Comparison of ENCODE assay signal across 21 mouse cellular contexts in genomic region chr3:122186975-122187374, GRCm38 (mm10). TPM values are rescaled to one million over a fixed set of nuclear protein-coding genes. Genes with fewer than 3 reads are reported as not detected.
DNase-seq lines count a peak whose midpoint lies in the region; ATAC-seq and TF ChIP-seq lines count a peak whose summit lies in the region.
"Had no signal": no experiment of that assay in that cellular context is flagged by ENCODE, and none has a peak within 500 bp of the region (broad histone marks: within the 10 kb centered on the region; RNA-seq: fewer than 3 reads in every experiment).

No protein-coding gene starts in this region.

- ATAC-seq in erythroblast, adult 5-6 weeks (replicated peaks; ENCODE audit: low FRiP score, poor library complexity, severe bottlenecking), result peak; percentile 81
- ATAC-seq in liver, embryonic 14.5 days (ENCODE audit: insufficient read depth), result peak; percentile 53; the same call in 1 of the 2 replicates
- ATAC-seq in midbrain, embryonic 13.5 days, result no peak
- ATAC-seq: CD4-positive, CD25-positive, alpha-beta regulatory T cell, adult 4 months had no signal

- H3K4me2 ChIP-seq in liver, embryonic 14.5 days (ENCODE audit: low read depth), result no peak overlapping the region
- no peak overlapping the region for H3K4me2 ChIP-seq in midbrain, embryonic 13.5 days (replicated peaks)
- H3K4me2 ChIP-seq: liver, embryonic 15.5 days had no signal

- peaks cover 0 to 4% of the 10 kb centered on the region in 2 experiments; a peak in 2 of 4 replicates for H3K4me1 ChIP-seq in liver, embryonic 14.5 days (replicated peaks; ENCODE audit: control insufficient read depth in 2 of 2, insufficient read depth in 2 of 2, low read length in 1 of 2)
- H3K4me1 ChIP-seq in midbrain, embryonic 13.5 days (replicated peaks), result no peaks in the 10 kb centered on the region

- no peaks in the 10 kb centered on the region for H3K36me3 ChIP-seq in liver, embryonic 14.5 days (replicated peaks; ENCODE audit: control insufficient read depth, insufficient read depth, low read depth)
- H3K36me3 ChIP-seq in midbrain, embryonic 13.5 days, result no peaks in the 10 kb centered on the region
- H3K36me3 ChIP-seq: limb, embryonic 10.5 days; liver, embryonic 15.5 days had no signal

- H3K9ac ChIP-seq in liver, embryonic 14.5 days (replicated peaks), result no peak overlapping the region
- no peak overlapping the region for H3K9ac ChIP-seq in midbrain, embryonic 13.5 days (replicated peaks)
- H3K9ac ChIP-seq: liver, embryonic 15.5 days had no signal

- DNase-seq in 3T3-L1 (ENCODE audit: low read depth, low spot score) (peak; percentile 48), 416B (ENCODE audit: low read depth) (peak; percentile 93)
- no peak for DNase-seq in liver, embryonic 14.5 days (ENCODE audit: low read depth in 3 of 3, low spot score in 3 of 3)
- no peak for DNase-seq in left cerebral cortex, adult 9 months (ENCODE audit: low spot score in 2 of 2)
- DNase-seq in right cerebral cortex, postnatal 25 days, result no peak
- DNase-seq: cerebellum, adult 2 months; cerebellum, postnatal 36 days; heart, adult 2 months; kidney, adult 8-10 months; kidney, postnatal 36 days; layer of hippocampus, adult 9-11 months; lung, postnatal 4 days; midbrain, embryonic 14.5 days; thymus, adult 18-20 months had no signal

- no peak for TF ChIP-seq EP300 in liver, embryonic 14.5 days (IDR thresholded peaks at IDR 0.05; ENCODE audit: low read depth)

- no peak for TF ChIP-seq CTCF in liver, embryonic 14.5 days (IDR thresholded peaks at IDR 0.05; ENCODE audit: low read depth)

- H3K27me3 ChIP-seq in liver, embryonic 14.5 days (ENCODE audit: control insufficient read depth, insufficient read depth, low read length), result no peaks in the 10 kb centered on the region
- H3K27me3 ChIP-seq in midbrain, embryonic 13.5 days, result no peaks in the 10 kb centered on the region; the same call in 1 of the 2 replicates
- H3K27me3 ChIP-seq: liver, embryonic 15.5 days had no signal

- H3K4me3 ChIP-seq in liver, embryonic 14.5 days (ENCODE audit: insufficient read depth in 1 of 2, low read depth in 2 of 2, low read length in 2 of 2), result no peak overlapping the region
- H3K4me3 ChIP-seq in midbrain, embryonic 13.5 days (replicated peaks), result no peak overlapping the region
- H3K4me3 ChIP-seq: heart, adult 2 months; left cerebral cortex, adult 2 months; limb, embryonic 10.5 days; liver, embryonic 15.5 days; myocyte had no signal

- 15% methylated on average over 1 of the region's 1 CpGs for WGBS in liver, embryonic 14.5 days (ENCODE audit: insufficient replicate concordance)
- 81% methylated on average over 1 of the region's 1 CpGs for WGBS in midbrain, embryonic 13.5 days

- no peaks in the 10 kb centered on the region for H3K9me3 ChIP-seq in liver, embryonic 14.5 days (ENCODE audit: control insufficient read depth, low read length)
- H3K9me3 ChIP-seq in midbrain, embryonic 13.5 days, result no peaks in the 10 kb centered on the region
- H3K9me3 ChIP-seq: limb, embryonic 10.5 days; liver, embryonic 15.5 days had no signal

- no peak overlapping the region for H3K27ac ChIP-seq in liver, embryonic 14.5 days
- no peak overlapping the region for H3K27ac ChIP-seq in midbrain, embryonic 13.5 days
- H3K27ac ChIP-seq: heart, adult 2 months; left cerebral cortex, adult 2 months; limb, embryonic 10.5 days; liver, embryonic 15.5 days had no signal

RNA-seq across cellular contexts. Expression of gene Gclm, which starts 58.4 kb away (rescaled TPM):
- total RNA-seq in erythroblast, adult 5-6 weeks (2015; ENCODE audit: low replicate concordance), result 276 and 381 TPM in 2 replicates
- 373 and 560 TPM in 2 replicates for total RNA-seq in erythroblast, adult 5-6 weeks (2017; ENCODE audit: low replicate concordance)
- 95.7 and 140 TPM in 2 replicates for polyA plus RNA-seq in liver, embryonic 14.5 days (2012; rRNA removed)
- 360 and 422 TPM in 2 replicates for polyA plus RNA-seq in liver, embryonic 14.5 days (2014; fragmentation: Nextera tagmentation; extraction: Ambion mirVana)
- polyA plus RNA-seq in midbrain, embryonic 13.5 days (2015; fragmentation: Nextera tagmentation; extraction: Ambion mirVana), result 39.7 and 45.2 TPM in 2 replicates

Comparison
In these comparisons a context has a peak if more than half of its experiments do, and no peak if none do; other contexts are left out.
1. DNase-seq: peak in 3T3-L1 (single experiment) and 416B (single experiment); none in liver, embryonic 14.5 days (0 of 3), left cerebral cortex, adult 9 months (0 of 2) and right cerebral cortex, postnatal 25 days (single experiment).